In genomic region chr15:62283661-62284429, GRCm38 (mm10) we compare ENCODE assay signal across 21 mouse cellular contexts.
A peak's percentile ranks its signal among the peaks of the same experiment; 100 is the strongest.
DNase-seq lines count a peak whose midpoint lies in the region; ATAC-seq and TF ChIP-seq lines count a peak whose summit lies in the region.
"Had no signal": no experiment of that assay in that cellular context is flagged by ENCODE, and none has a peak within 500 bp of the region (broad histone marks: within the 10 kb centered on the region; RNA-seq: fewer than 3 reads in every experiment).

No protein-coding gene starts in this region.

- no peak overlapping the region for H3K4me3 ChIP-seq in forebrain, embryonic 11.5 days (ENCODE audit: low read depth, low read length)
- no peak overlapping the region for H3K4me3 ChIP-seq in forebrain, embryonic 10.5 days
- no peak overlapping the region for H3K4me3 ChIP-seq in liver, embryonic 13.5 days (replicated peaks)
- H3K4me3 ChIP-seq in liver, embryonic 12.5 days, result no peak overlapping the region
- H3K4me3 ChIP-seq in midbrain, embryonic 15.5 days, result no peak overlapping the region
- H3K4me3 ChIP-seq: embryonic facial prominence, embryonic 10.5 days; midbrain, embryonic 12.5 days had no signal

- no peak overlapping the region for H3K4me2 ChIP-seq in forebrain, embryonic 11.5 days (ENCODE audit: low read depth, low read length, severe bottlenecking)
- no peak overlapping the region for H3K4me2 ChIP-seq in liver, embryonic 13.5 days
- H3K4me2 ChIP-seq in liver, embryonic 12.5 days, result no peak overlapping the region
- H3K4me2 ChIP-seq in midbrain, embryonic 15.5 days, result no peak overlapping the region
- H3K4me2 ChIP-seq: heart, embryonic 11.5 days; midbrain, embryonic 12.5 days had no signal

- WGBS in forebrain, embryonic 11.5 days, result 61% methylated on average over 6 of the region's 6 CpGs
- WGBS in forebrain, embryonic 10.5 days, result 73% methylated on average over 6 of the region's 6 CpGs
- WGBS in liver, embryonic 13.5 days (ENCODE audit: insufficient replicate concordance), result 48% methylated on average over 6 of the region's 6 CpGs
- 47% methylated on average over 6 of the region's 6 CpGs for WGBS in liver, embryonic 12.5 days (ENCODE audit: insufficient replicate concordance)
- WGBS in midbrain, embryonic 15.5 days, result 56% methylated on average over 6 of the region's 6 CpGs

- H3K9ac ChIP-seq in forebrain, embryonic 11.5 days (ENCODE audit: low read length), result no peak overlapping the region
- H3K9ac ChIP-seq in liver, embryonic 13.5 days, result no peak overlapping the region
- H3K9ac ChIP-seq in liver, embryonic 12.5 days, result no peak overlapping the region
- H3K9ac ChIP-seq in midbrain, embryonic 15.5 days, result no peak overlapping the region
- H3K9ac ChIP-seq: midbrain, embryonic 12.5 days had no signal

- no peak for TF ChIP-seq CTCF in brain, embryonic 14.5 days (IDR thresholded peaks at IDR 0.05; ENCODE audit: borderline replicate concordance, extremely low read depth, insufficient read depth, insufficient read length)

- 0 out of 2 replicates have a peak, but pooled peaks have one; percentile 37 for ATAC-seq in forebrain, embryonic 11.5 days (replicated peaks; ENCODE audit: low FRiP score)
- no peak for ATAC-seq in liver, embryonic 13.5 days (ENCODE audit: low read depth)
- ATAC-seq in liver, embryonic 12.5 days, result no peak
- ATAC-seq in midbrain, embryonic 15.5 days (replicated peaks), result peak; percentile 31
- ATAC-seq: CD4-positive, CD25-positive, alpha-beta regulatory T cell, adult 4 months; intestine, postnatal 0 days had no signal

- no peak for DNase-seq in forebrain, embryonic 11.5 days (ENCODE audit: low spot score)
- DNase-seq in forebrain, embryonic 10.5 days (ENCODE audit: extremely low spot score, low spot score), result no peak
- DNase-seq in liver, embryonic 13.5 days, result peak; percentile 1
- peak; percentile 51 for DNase-seq in brain, embryonic 14.5 days (ENCODE audit: low read depth)
- no peak for DNase-seq in c-Kit-positive CD71-positive TER-119-positive erythroid progenitor cells, embryonic 14.5 days (ENCODE audit: low spot score)
- DNase-seq in urinary bladder, postnatal 36 days (ENCODE audit: low spot score in 2 of 2), result no peak
- DNase-seq: cerebellum, adult 18-20 months; cerebellum, postnatal 36 days; gastrocnemius, postnatal 36 days; layer of hippocampus, postnatal 36 days; liver; lung, postnatal 36 days; right cerebral cortex, postnatal 25 days; thymus, postnatal 4 days had no signal

- no peaks in the 10 kb centered on the region for H3K4me1 ChIP-seq in forebrain, embryonic 11.5 days (replicated peaks; ENCODE audit: control insufficient read depth, insufficient read depth, low read length)
- H3K4me1 ChIP-seq in forebrain, embryonic 10.5 days, result peaks cover 22% of the 10 kb centered on the region
- H3K4me1 ChIP-seq in liver, embryonic 13.5 days (replicated peaks), result peaks cover 9% of the 10 kb centered on the region
- H3K4me1 ChIP-seq in liver, embryonic 12.5 days, result peaks cover 9% of the 10 kb centered on the region
- peaks cover 9% of the 10 kb centered on the region; the same call in 1 of the 2 replicates for H3K4me1 ChIP-seq in midbrain, embryonic 15.5 days

- no peaks in the 10 kb centered on the region for H3K36me3 ChIP-seq in forebrain, embryonic 11.5 days (ENCODE audit: control insufficient read depth, insufficient read depth, low read length)
- H3K36me3 ChIP-seq in forebrain, embryonic 10.5 days (replicated peaks), result no peaks in the 10 kb centered on the region
- no peaks in the 10 kb centered on the region for H3K36me3 ChIP-seq in liver, embryonic 13.5 days
- no peaks in the 10 kb centered on the region for H3K36me3 ChIP-seq in liver, embryonic 12.5 days
- no peaks in the 10 kb centered on the region for H3K36me3 ChIP-seq in midbrain, embryonic 15.5 days (replicated peaks)
- H3K36me3 ChIP-seq: embryonic facial prominence, embryonic 10.5 days; midbrain, embryonic 12.5 days had no signal

- TF ChIP-seq POLR2A in brain, embryonic 14.5 days (IDR thresholded peaks at IDR 0.05; ENCODE audit: borderline replicate concordance, extremely low read depth, insufficient read depth, insufficient read length, poor library complexity, severe bottlenecking), result no peak

- no peaks in the 10 kb centered on the region for H3K27me3 ChIP-seq in forebrain, embryonic 11.5 days (ENCODE audit: control insufficient read depth, insufficient read depth, low read length)
- H3K27me3 ChIP-seq in forebrain, embryonic 10.5 days (ENCODE audit: poor library complexity, severe bottlenecking), result no peaks in the 10 kb centered on the region
- no peaks in the 10 kb centered on the region for H3K27me3 ChIP-seq in liver, embryonic 13.5 days
- no peaks in the 10 kb centered on the region for H3K27me3 ChIP-seq in liver, embryonic 12.5 days (replicated peaks)
- no peaks in the 10 kb centered on the region for H3K27me3 ChIP-seq in midbrain, embryonic 15.5 days (replicated peaks)
- H3K27me3 ChIP-seq: midbrain, embryonic 12.5 days had no signal

- no peaks in the 10 kb centered on the region for H3K9me3 ChIP-seq in forebrain, embryonic 11.5 days (ENCODE audit: control insufficient read depth, low read length)
- no peaks in the 10 kb centered on the region for H3K9me3 ChIP-seq in forebrain, embryonic 10.5 days
- H3K9me3 ChIP-seq in liver, embryonic 13.5 days (replicated peaks), result no peaks in the 10 kb centered on the region
- no peaks in the 10 kb centered on the region for H3K9me3 ChIP-seq in liver, embryonic 12.5 days (replicated peaks)
- no peaks in the 10 kb centered on the region for H3K9me3 ChIP-seq in midbrain, embryonic 15.5 days
- H3K9me3 ChIP-seq: embryonic facial prominence, embryonic 10.5 days; midbrain, embryonic 12.5 days had no signal

- no peak overlapping the region for H3K27ac ChIP-seq in forebrain, embryonic 11.5 days (ENCODE audit: low read depth, low read length)
- no peak overlapping the region for H3K27ac ChIP-seq in forebrain, embryonic 10.5 days
- H3K27ac ChIP-seq in liver, embryonic 13.5 days, result no peak overlapping the region
- no peak overlapping the region for H3K27ac ChIP-seq in liver, embryonic 12.5 days
- peak overlapping the region; percentile 17; the same call in 1 of the 2 replicates for H3K27ac ChIP-seq in midbrain, embryonic 15.5 days
- H3K27ac ChIP-seq: embryonic facial prominence, embryonic 10.5 days; midbrain, embryonic 12.5 days had no signal

Comparison
In these comparisons a context has a peak if more than half of its experiments do, and no peak if none do; other contexts are left out.
1. ATAC-seq: peak in forebrain, embryonic 11.5 days (single experiment) and midbrain, embryonic 15.5 days (single experiment); none in liver, embryonic 13.5 days (single experiment) and liver, embryonic 12.5 days (single experiment).
2. DNase-seq: peak in liver, embryonic 13.5 days (single experiment) and brain, embryonic 14.5 days (single experiment); none in forebrain, embryonic 11.5 days (single experiment), forebrain, embryonic 10.5 days (single experiment), c-Kit-positive CD71-positive TER-119-positive erythroid progenitor cells, embryonic 14.5 days (single experiment) and urinary bladder, postnatal 36 days (0 of 2).